ENCODE assay signal across 8 mouse cellular contexts in the genomic region with DNA sequence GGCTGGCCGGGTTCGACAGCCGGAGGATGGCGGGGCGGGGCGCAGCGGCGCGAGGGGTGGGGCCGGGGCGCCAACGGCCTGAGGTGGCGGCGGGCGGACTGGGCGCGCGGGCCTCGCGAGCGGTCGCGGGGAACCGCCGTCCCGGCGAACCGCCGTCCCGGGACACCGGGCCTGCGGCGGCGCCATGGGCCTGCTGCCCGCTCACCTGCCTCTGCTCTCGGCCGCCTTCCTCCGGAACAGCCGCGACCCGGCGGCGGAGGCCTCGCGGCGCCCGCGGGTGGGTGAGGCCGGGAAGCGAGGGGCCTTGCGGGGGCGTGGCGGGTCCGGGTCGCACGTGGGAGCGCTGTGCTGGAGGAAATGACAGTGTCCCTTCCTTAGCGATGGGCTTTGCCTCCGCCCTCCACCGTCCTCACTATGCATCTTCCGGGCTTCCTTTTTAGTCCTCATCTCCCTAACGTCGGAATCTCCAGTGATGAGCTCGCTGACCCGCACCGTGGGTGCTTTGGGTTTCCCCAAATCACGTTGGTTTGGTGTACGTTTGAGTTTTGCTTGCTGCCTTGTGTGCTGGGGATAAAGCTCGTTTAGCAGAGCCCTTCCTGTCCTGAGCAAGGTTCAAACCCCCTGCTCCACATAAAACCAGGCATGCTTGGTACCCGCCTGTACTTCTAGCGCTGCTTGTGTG. TPM values are rescaled to one million over a fixed set of nuclear protein-coding genes. Genes with fewer than 3 reads are reported as not detected.
DNase-seq lines count a peak whose midpoint lies in the region; ATAC-seq and TF ChIP-seq lines count a peak whose summit lies in the region.

No protein-coding gene starts in this region.

- peak; percentile 18 for DNase-seq in left cerebral cortex, postnatal 4 days
- peak; percentile 45 to 54 for DNase-seq in spleen, postnatal 36 days (ENCODE audit: low spot score in 2 of 2)
- no peak for DNase-seq in layer of hippocampus, adult 18-20 months (ENCODE audit: low spot score in 2 of 2)

- H3K4me1 ChIP-seq in ES-Bruce4 (ENCODE audit: control insufficient read depth, insufficient read depth, low read length) = no peaks in the 10 kb centered on the region
- peaks cover 20% of the 10 kb centered on the region for H3K4me1 ChIP-seq in embryonic facial prominence, embryonic 15.5 days
- H3K4me1 ChIP-seq in heart, embryonic 16.5 days (ENCODE audit: control insufficient read depth, insufficient read depth, low read length) = peaks cover 13% of the 10 kb centered on the region
- peaks cover 58% of the 10 kb centered on the region for H3K4me1 ChIP-seq in megakaryocyte, embryonic 14.5 days

- H3K79me2 ChIP-seq in C2C12 (ENCODE audit: control insufficient read depth, insufficient read depth) = peaks cover 51% of the 10 kb centered on the region

- peak overlapping the region; percentile 83 for H3ac ChIP-seq in C2C12 (ENCODE audit: control insufficient read depth, insufficient read length, low read depth)

- no peak for TF ChIP-seq EP300 in ES-Bruce4 (IDR thresholded peaks at IDR 0.05; ENCODE audit: insufficient read depth, low read depth, low read length)

- H3K4me3 ChIP-seq in C2C12 (ENCODE audit: insufficient read depth, poor library complexity, severe bottlenecking) = peak overlapping the region; percentile 64
- peak overlapping the region; percentile 86 for H3K4me3 ChIP-seq in ES-Bruce4 (ENCODE audit: low read depth, low read length)
- peak overlapping the region; percentile 91 for H3K4me3 ChIP-seq in embryonic facial prominence, embryonic 15.5 days (replicated peaks)
- H3K4me3 ChIP-seq in heart, embryonic 16.5 days (ENCODE audit: low read length) = peak overlapping the region; percentile 91
- peak overlapping the region; percentile 93 for H3K4me3 ChIP-seq in megakaryocyte, embryonic 14.5 days (replicated peaks)

- intact Hi-C loops in left cerebral cortex, postnatal 4 days (cut with DNase I) = no loop called here

- H3K9me3 ChIP-seq in ES-Bruce4 (replicated peaks; ENCODE audit: control insufficient read depth, insufficient read depth, low read length, poor library complexity, severe bottlenecking) = no peaks in the 10 kb centered on the region
- no peaks in the 10 kb centered on the region for H3K9me3 ChIP-seq in embryonic facial prominence, embryonic 15.5 days (replicated peaks)
- H3K9me3 ChIP-seq in heart, embryonic 16.5 days (replicated peaks; ENCODE audit: control insufficient read depth, low read length) = no peaks in the 10 kb centered on the region
- peaks cover 12% of the 10 kb centered on the region for H3K9me3 ChIP-seq in megakaryocyte, embryonic 14.5 days

- under 1% methylated on average over 54 of the region's 71 CpGs for WGBS in embryonic facial prominence, embryonic 15.5 days
- WGBS in heart, embryonic 16.5 days = under 1% methylated on average over 69 of the region's 71 CpGs

- no peak for TF ChIP-seq CTCF in C2C12 (IDR thresholded peaks at IDR 0.05; ENCODE audit: control insufficient read depth, insufficient read depth, insufficient read length)
- TF ChIP-seq CTCF in ES-Bruce4 (IDR thresholded peaks at IDR 0.05; ENCODE audit: low read depth, low read length) = no peak

- H3K27me3 ChIP-seq in C2C12 (ENCODE audit: control insufficient read depth, insufficient read depth, insufficient read length) (no peaks in the 10 kb centered on the region), ES-Bruce4 (ENCODE audit: control insufficient read depth, insufficient read depth, low read length, poor library complexity, severe bottlenecking) (no peaks in the 10 kb centered on the region)
- H3K27me3 ChIP-seq in embryonic facial prominence, embryonic 15.5 days = no peaks in the 10 kb centered on the region
- H3K27me3 ChIP-seq in heart, embryonic 16.5 days (ENCODE audit: control insufficient read depth, insufficient read depth, low read length) = no peaks in the 10 kb centered on the region
- H3K27me3 ChIP-seq in megakaryocyte, embryonic 14.5 days (replicated peaks) = no peaks in the 10 kb centered on the region

- H3K36me3 ChIP-seq in C2C12 (ENCODE audit: control insufficient read depth, insufficient read depth) = no peaks in the 10 kb centered on the region
- H3K36me3 ChIP-seq in ES-Bruce4 (ENCODE audit: control insufficient read depth, insufficient read depth, low read length, poor library complexity, severe bottlenecking) = no peaks in the 10 kb centered on the region
- 0 out of 2 replicates have a peak, but pooled peaks cover 8% of the 10 kb centered on the region for H3K36me3 ChIP-seq in embryonic facial prominence, embryonic 15.5 days
- H3K36me3 ChIP-seq in heart, embryonic 16.5 days (ENCODE audit: control insufficient read depth, insufficient read depth) = no peaks in the 10 kb centered on the region
- peaks cover 21% of the 10 kb centered on the region for H3K36me3 ChIP-seq in megakaryocyte, embryonic 14.5 days (replicated peaks; ENCODE audit: low read length)

- H3K27ac ChIP-seq in ES-Bruce4 (ENCODE audit: insufficient read depth, low read length) = no peak overlapping the region
- peak overlapping the region; percentile 87 for H3K27ac ChIP-seq in embryonic facial prominence, embryonic 15.5 days (replicated peaks)
- H3K27ac ChIP-seq in heart, embryonic 16.5 days (ENCODE audit: low read length) = peak overlapping the region; percentile 78

- peak; percentile 68 for ATAC-seq in embryonic facial prominence, embryonic 15.5 days (ENCODE audit: insufficient number of reproducible peaks, low FRiP score, low TSS enrichment, low read depth)
- ATAC-seq in heart, embryonic 16.5 days (replicated peaks; ENCODE audit: extremely low read depth, insufficient read depth, low FRiP score) = peak; percentile 74

- peak overlapping the region; percentile 92 for H3K4me2 ChIP-seq in embryonic facial prominence, embryonic 15.5 days (replicated peaks)
- H3K4me2 ChIP-seq in heart, embryonic 16.5 days (ENCODE audit: low read depth, low read length) = peak overlapping the region; percentile 96

- H3K9ac ChIP-seq in ES-Bruce4 (ENCODE audit: low read depth, poor library complexity, severe bottlenecking) = peak overlapping the region; percentile 90
- peak overlapping the region; percentile 89 for H3K9ac ChIP-seq in embryonic facial prominence, embryonic 15.5 days
- H3K9ac ChIP-seq in heart, embryonic 16.5 days (ENCODE audit: low read length) = peak overlapping the region; percentile 88

- peaks cover 32% of the 10 kb centered on the region for H3K79me3 ChIP-seq in C2C12 (ENCODE audit: low read depth)

- no peak for TF ChIP-seq POLR2A in ES-Bruce4 (IDR thresholded peaks at IDR 0.05; ENCODE audit: insufficient read depth, low read length)

TF ChIP-seq in C2C12, 6 proteins besides CTCF, POLR2A, EP300 and RAD21:
- TF ChIP-seq USF1 (IDR thresholded peaks at IDR 0.05; ENCODE audit: low read depth) = no peak
- TF ChIP-seq MYOD1 (IDR thresholded peaks at IDR 0.05; ENCODE audit: control insufficient read depth, insufficient read length, low read depth) = no peak
- TF ChIP-seq MAX (IDR thresholded peaks at IDR 0.05) = no peak
- no peak for TF ChIP-seq FOSL1 (IDR thresholded peaks at IDR 0.05; ENCODE audit: insufficient read depth, low read length, poor library complexity, severe bottlenecking)
- no peak for TF ChIP-seq MYOG (IDR thresholded peaks at IDR 0.05; ENCODE audit: control insufficient read depth, extremely low read depth, insufficient read length)
- no peak for TF ChIP-seq CEBPB (IDR thresholded peaks at IDR 0.05; ENCODE audit: low read depth)

RNA-seq across cellular contexts. Expression of gene Wdr48, which starts 0.5 kb away (rescaled TPM):
- polyA plus RNA-seq in C2C12 (2012; fragmentation: generic; extraction: Trizol) (16.8 TPM), ES-Bruce4 (2011; ENCODE audit: insufficient read depth, insufficient read length, low read depth, missing spikeins) (103 and 107 TPM in 2 replicates)
- polyA plus RNA-seq in embryonic facial prominence, embryonic 15.5 days (2015; fragmentation: Nextera tagmentation; extraction: Ambion mirVana) = 48.1 and 55.1 TPM in 2 replicates
- polyA plus RNA-seq in heart, embryonic 16.5 days (2015; fragmentation: Nextera tagmentation; extraction: Ambion mirVana) = 36.1 and 37.3 TPM in 2 replicates
- 10 to 100 TPM; 76.4 to 80.4 TPM for total RNA-seq in left cerebral cortex, postnatal 4 days (2021)
- 9.9 and 15.8 TPM in 2 replicates for polyA plus RNA-seq in megakaryocyte, embryonic 14.5 days (2012; ENCODE audit: insufficient read depth, low replicate concordance)
- total RNA-seq in layer of hippocampus, adult 18-20 months (2021) = 10 to 100 TPM; 74.8 to 77.2 TPM

RNA-seq across cellular contexts. Expression of gene Gorasp1, which starts 42.2 kb away (rescaled TPM):
- polyA plus RNA-seq in C2C12 (2012; fragmentation: generic; extraction: Trizol) (11.0 TPM), ES-Bruce4 (2011; ENCODE audit: insufficient read depth, insufficient read length, low read depth, missing spikeins) (7.2 and 9.2 TPM in 2 replicates)
- 32.5 and 32.6 TPM in 2 replicates for polyA plus RNA-seq in embryonic facial prominence, embryonic 15.5 days (2015; fragmentation: Nextera tagmentation; extraction: Ambion mirVana)
- polyA plus RNA-seq in heart, embryonic 16.5 days (2015; fragmentation: Nextera tagmentation; extraction: Ambion mirVana) = 22.4 and 23.1 TPM in 2 replicates
- total RNA-seq in left cerebral cortex, postnatal 4 days (2021) = 10 to 100 TPM; 20.2 to 22.8 TPM
- 11.6 and 11.7 TPM in 2 replicates for polyA plus RNA-seq in megakaryocyte, embryonic 14.5 days (2012; ENCODE audit: insufficient read depth, low replicate concordance)
- 10 to 100 TPM; 41.5 to 44.2 TPM for total RNA-seq in layer of hippocampus, adult 18-20 months (2021)

RNA-seq across cellular contexts. Expression of gene Ttc21a, which starts 42.2 kb away (rescaled TPM):
- 0.06 TPM for polyA plus RNA-seq in C2C12 (2012; fragmentation: generic; extraction: Trizol)
- 0.93 and 1.2 TPM in 2 replicates for polyA plus RNA-seq in ES-Bruce4 (2011; ENCODE audit: insufficient read depth, insufficient read length, low read depth, missing spikeins)
- polyA plus RNA-seq in embryonic facial prominence, embryonic 15.5 days (2015; fragmentation: Nextera tagmentation; extraction: Ambion mirVana) = 1.5 and 2.6 TPM in 2 replicates
- 0.37 and 0.39 TPM in 2 replicates for polyA plus RNA-seq in heart, embryonic 16.5 days (2015; fragmentation: Nextera tagmentation; extraction: Ambion mirVana)
- 1 to 10 TPM; 1.4 to 1.5 TPM for total RNA-seq in left cerebral cortex, postnatal 4 days (2021)
- 0.26 TPM in 1 of 2 replicates, not detected in the other for polyA plus RNA-seq in megakaryocyte, embryonic 14.5 days (2012; ENCODE audit: insufficient read depth, low replicate concordance)
- total RNA-seq in layer of hippocampus, adult 18-20 months (2021) = 1 to 10 TPM in 1 of 2 experiments, under 1 TPM in 1; 0.71 to 1.2 TPM

Comparison
In these comparisons a context has a peak if more than half of its experiments do, and no peak if none do; other contexts are left out.
1. DNase-seq: peak in left cerebral cortex, postnatal 4 days (single experiment) and spleen, postnatal 36 days (2 of 2); none in layer of hippocampus, adult 18-20 months (0 of 2).
2. Peak in every context shown above with its lines, with median percentiles within 50 percentile points of each other: H3K4me3 ChIP-seq and H3K9ac ChIP-seq.